Mouse (Mus musculus) limb, embryonic 14.5 days (tissue): ENCODE data around the gene Prss23. TPM values are rescaled to one million over a fixed set of nuclear protein-coding genes. Genes with fewer than 3 reads are reported as not detected.

ENCODE experiments used
- ATAC-seq: fragments of 200-750 bp; cut with Nextera tagmentation; 2 replicates; pipeline ENCODE4 v1.8.0; 2017; ENCODE audit warnings: low read depth, moderate number of reproducible peaks, moderate TSS enrichment; ENCODE audit not compliant: low FRiP score
- DNase-seq: peaks from one replicate; pipeline ENCODE4 v3.0.0-alpha.2; 2015; ENCODE audit warnings: low spot score
- H3K27ac ChIP-seq: fragments of 300-500 bp; sonication (generic); replicated peaks from 2 replicates; pipeline ENCODE4 v1.5.1; 2014; ENCODE audit warnings: low read depth, mild to moderate bottlenecking, low read length, moderate library complexity, mixed read lengths
- H3K27me3 ChIP-seq: fragments of 300-500 bp; sonication (generic); 2 replicates; pipeline ENCODE4 v1.6.1; 2014; ENCODE audit warnings: low read length, mixed read lengths; ENCODE audit not compliant: control insufficient read depth, insufficient read depth
- H3K36me3 ChIP-seq: fragments of 300-500 bp; sonication (generic); 2 replicates; pipeline ENCODE4 v1.6.1; 2014; ENCODE audit warnings: mild to moderate bottlenecking, low read length, moderate library complexity, mixed read lengths; ENCODE audit not compliant: control insufficient read depth, insufficient read depth
- H3K4me1 ChIP-seq: fragments of 300-500 bp; sonication (generic); 2 replicates; pipeline ENCODE4 v1.6.1; 2014; ENCODE audit warnings: antibody characterized with exemption, low read length, mixed read lengths; ENCODE audit not compliant: control insufficient read depth, insufficient read depth
- H3K4me2 ChIP-seq: fragments of 300-500 bp; sonication (generic); replicated peaks from 2 replicates; pipeline ENCODE4 v1.6.1; 2014; ENCODE audit warnings: low read depth, mild to moderate bottlenecking, low read length, moderate library complexity; ENCODE audit not compliant: severe bottlenecking
- H3K4me3 ChIP-seq: fragments of 300-500 bp; sonication (generic); replicated peaks from 2 replicates; pipeline ENCODE4 v1.5.1; 2014; ENCODE audit warnings: low read length
- H3K9ac ChIP-seq: fragments of 300-500 bp; sonication (generic); 2 replicates; pipeline ENCODE4 v1.6.1; 2014; ENCODE audit warnings: mild to moderate bottlenecking, low read depth, low read length, moderate library complexity; ENCODE audit not compliant: severe bottlenecking
- H3K9me3 ChIP-seq: fragments of 300-500 bp; sonication (generic); 2 replicates; pipeline ENCODE4 v1.6.1; 2016; ENCODE audit warnings: low read length; ENCODE audit not compliant: control insufficient read depth
- POLR2A ChIP-seq: fragments of 200-500 bp; IDR thresholded peaks from 2 replicates; pipeline ENCODE4 v1.8.0; 2012; ENCODE audit warnings: inconsistent platforms, mild to moderate bottlenecking, moderate library complexity, borderline replicate concordance; ENCODE audit not compliant: insufficient read depth, insufficient read length; ENCODE audit errors: extremely low read depth
- WGBS: fragments of 180-500 bp; shearing (Covaris S2); extraction: QIAGEN DNeasy Blood & Tissue Kit; methylation state at CpG from one replicate; pipeline ENCODE4 v1.1.7; 2014; 5-methylcytosine and 5-hydroxymethylcytosine counted together
- polyA plus RNA-seq, 2 experiments: library from polyadenylated mRNA; depleted of rRNA in 1 of 2; stranded (reverse) in 1 of 2; unstranded in 1 of 2; fragments of >200 nt; fragmentation: Nextera tagmentation in 1 of 2; extraction: Ambion mirVana in 1 of 2; gene quantifications; 2 replicates each; pipeline versions ENCODE4 v1.2.1 to v1.2.3; 2012 to 2014

Prss23 gene
- polyA plus RNA-seq, 2 experiments = 60.6 to 76.0 TPM

DNA sequence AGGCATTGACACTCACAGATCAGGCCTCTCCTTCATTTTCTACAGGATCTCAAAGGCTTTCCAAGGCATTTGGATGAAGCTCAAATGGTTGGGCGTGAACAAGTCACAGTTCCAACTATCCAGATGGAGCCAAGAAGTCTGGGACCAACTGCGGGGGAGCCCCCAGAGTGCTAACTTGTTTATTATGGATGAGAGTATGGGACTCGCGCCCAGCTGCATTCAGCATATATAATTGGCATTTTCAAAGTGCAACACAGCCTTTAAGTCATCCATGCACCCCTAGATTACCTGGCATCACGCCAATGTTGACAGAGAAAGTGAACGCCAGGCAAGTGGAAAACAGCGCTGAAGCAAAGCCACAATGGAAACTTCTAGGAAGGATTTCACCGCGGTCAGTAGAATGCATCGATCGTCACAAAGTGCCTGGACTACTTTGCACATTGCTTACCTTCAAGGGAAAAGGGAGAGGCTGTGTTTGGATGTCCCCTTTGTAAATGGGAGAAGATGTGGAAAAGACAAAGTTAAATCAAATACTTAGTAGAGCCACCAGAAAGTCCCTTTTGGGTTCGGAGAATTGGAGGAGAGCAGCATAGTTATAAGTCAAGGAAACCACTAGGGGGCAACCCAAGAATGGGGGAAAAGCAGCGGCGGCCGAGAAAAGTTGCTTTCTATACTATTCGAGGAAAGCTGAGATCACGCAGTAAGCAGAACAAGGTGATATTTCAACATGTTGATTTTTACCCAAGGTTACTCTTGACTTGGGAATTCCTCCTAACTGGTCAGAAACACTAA, 27.3 kb downstream of the Prss23 start:
- Histone ChIP-seq H3K9me3 (no peaks in the 10 kb centered on the region), H3K9ac (no peak overlapping the region), H3K27ac (no peak overlapping the region), H3K36me3 (no peaks in the 10 kb centered on the region), H3K4me1 (0 out of 2 replicates have a peak, but pooled peaks cover 10% of the 10 kb centered on the region), H3K27me3 (no peaks in the 10 kb centered on the region), H3K4me2 (peak overlapping the region; percentile 24), H3K4me3 (0 out of 2 replicates have a peak overlapping the region, but pooled peaks have one; percentile 7)
- no peak for TF ChIP-seq POLR2A
- ATAC-seq (peak; percentile 76), DNase-seq (peak; percentile 93)
- WGBS = 17% methylated on average over 17 of the region's 17 CpGs

DNA sequence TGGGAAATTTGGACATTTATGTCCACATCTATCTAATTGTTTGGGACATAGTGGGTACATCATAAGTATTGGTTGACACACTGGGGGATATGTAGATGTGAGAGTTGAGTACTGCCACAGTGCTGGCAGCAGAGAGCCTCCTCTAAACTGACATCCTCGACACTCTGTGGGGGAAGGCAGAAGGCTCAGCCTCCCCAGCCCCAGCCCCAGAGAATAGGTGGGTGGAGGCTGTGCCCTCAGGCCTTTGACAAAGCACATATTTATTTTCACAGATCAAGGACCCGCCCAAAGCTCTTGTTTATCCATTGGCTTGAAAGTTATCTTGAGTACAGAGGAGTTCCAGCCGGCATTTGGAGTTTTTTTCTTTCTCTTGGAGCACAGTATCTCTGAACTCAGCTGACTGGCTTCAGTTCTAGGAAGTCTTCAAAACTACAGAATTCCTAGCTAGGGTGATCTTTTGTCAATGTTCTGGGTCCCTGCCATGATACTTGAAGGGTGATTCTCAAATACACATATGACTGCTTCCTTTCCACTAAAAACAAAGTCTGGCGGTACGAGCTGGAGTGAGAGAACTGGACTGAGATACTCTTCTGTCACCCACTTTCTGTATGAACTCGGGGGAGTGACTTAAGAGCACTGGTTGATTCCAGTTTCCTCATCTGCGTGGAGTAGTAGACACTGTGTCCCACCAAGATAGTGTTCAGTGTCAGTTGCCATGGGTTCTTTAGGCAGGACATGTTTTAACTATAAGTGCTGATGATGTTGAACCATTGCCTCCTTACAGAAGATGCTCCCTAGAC, 43.0 kb downstream of the Prss23 start:
- Histone ChIP-seq H3K4me1 (peaks cover 9% of the 10 kb centered on the region), H3K36me3 (no peaks in the 10 kb centered on the region), H3K4me3 (no peak overlapping the region), H3K9ac (no peak overlapping the region), H3K4me2 (no peak overlapping the region), H3K27ac (no peak overlapping the region), H3K27me3 (no peaks in the 10 kb centered on the region), H3K9me3 (no peaks in the 10 kb centered on the region)
- no peak for DNase-seq
- ATAC-seq = no peak
- no peak for TF ChIP-seq POLR2A
- WGBS = 76% methylated on average over 7 of the region's 7 CpGs

DNA sequence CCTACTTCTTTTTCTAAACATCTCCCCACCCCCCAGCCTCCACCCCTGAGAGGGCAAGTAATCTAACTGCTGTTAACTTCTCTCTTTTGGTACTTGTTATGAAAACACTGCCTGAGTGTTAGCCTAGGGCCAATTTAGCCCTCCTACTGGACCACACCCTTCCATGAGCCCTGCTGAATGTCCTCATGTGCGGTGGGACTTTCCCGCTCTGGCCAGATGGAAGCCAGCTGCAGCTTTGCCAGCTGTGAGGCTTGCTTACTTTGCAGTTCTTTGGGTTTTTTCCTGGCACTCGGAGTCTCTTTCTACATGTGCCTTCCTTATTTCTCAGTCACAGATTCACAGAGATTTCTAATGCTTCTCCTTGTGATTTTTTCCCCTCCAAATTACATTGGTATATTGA, 45.3 kb downstream of the Prss23 start:
- no peak overlapping the region for H3K27ac ChIP-seq
- H3K27me3 ChIP-seq = no peaks in the 10 kb centered on the region
- no peaks in the 10 kb centered on the region for H3K9me3 ChIP-seq
- 10% methylated on average over 3 of the region's 3 CpGs for WGBS
- no peaks in the 10 kb centered on the region for H3K36me3 ChIP-seq
- peak; percentile 57; the same call in 1 of the 2 replicates for ATAC-seq
- no peak overlapping the region for H3K9ac ChIP-seq
- TF ChIP-seq POLR2A = no peak
- DNase-seq = peak; percentile 61
- no peak overlapping the region for H3K4me2 ChIP-seq
- no peak overlapping the region for H3K4me3 ChIP-seq
- H3K4me1 ChIP-seq = peaks cover 9% of the 10 kb centered on the region

DNA sequence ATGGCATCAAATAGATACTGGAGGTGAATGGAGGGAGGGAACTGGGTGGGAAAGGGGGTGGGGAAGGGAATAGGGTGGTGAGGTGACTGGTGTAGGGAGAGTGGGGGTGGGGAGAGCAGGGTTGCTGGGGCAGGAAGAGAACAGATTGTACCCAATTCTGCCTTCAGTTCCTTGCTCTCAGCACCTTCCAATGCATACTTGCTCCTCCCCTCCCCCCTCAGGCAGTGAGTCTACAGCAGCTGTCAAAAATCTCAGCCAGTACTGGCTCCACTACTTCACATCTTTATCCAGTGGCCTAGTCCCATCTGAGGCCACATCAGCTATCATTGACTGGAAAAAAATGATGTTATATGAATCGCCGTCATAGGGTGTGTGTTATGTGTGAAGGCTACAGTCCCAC, 48.5 kb downstream of the Prss23 start:
- H3K4me2 ChIP-seq = no peak overlapping the region
- H3K36me3 ChIP-seq = no peaks in the 10 kb centered on the region
- ATAC-seq (no peak), DNase-seq (no peak)
- no peak overlapping the region for H3K4me3 ChIP-seq
- peaks cover 9% of the 10 kb centered on the region for H3K4me1 ChIP-seq
- no peaks in the 10 kb centered on the region for H3K9me3 ChIP-seq
- H3K9ac ChIP-seq = no peak overlapping the region
- no peak overlapping the region for H3K27ac ChIP-seq
- TF ChIP-seq POLR2A = no peak
- WGBS = 87% methylated on average over 2 of the region's 2 CpGs
- no peaks in the 10 kb centered on the region for H3K27me3 ChIP-seq

DNA sequence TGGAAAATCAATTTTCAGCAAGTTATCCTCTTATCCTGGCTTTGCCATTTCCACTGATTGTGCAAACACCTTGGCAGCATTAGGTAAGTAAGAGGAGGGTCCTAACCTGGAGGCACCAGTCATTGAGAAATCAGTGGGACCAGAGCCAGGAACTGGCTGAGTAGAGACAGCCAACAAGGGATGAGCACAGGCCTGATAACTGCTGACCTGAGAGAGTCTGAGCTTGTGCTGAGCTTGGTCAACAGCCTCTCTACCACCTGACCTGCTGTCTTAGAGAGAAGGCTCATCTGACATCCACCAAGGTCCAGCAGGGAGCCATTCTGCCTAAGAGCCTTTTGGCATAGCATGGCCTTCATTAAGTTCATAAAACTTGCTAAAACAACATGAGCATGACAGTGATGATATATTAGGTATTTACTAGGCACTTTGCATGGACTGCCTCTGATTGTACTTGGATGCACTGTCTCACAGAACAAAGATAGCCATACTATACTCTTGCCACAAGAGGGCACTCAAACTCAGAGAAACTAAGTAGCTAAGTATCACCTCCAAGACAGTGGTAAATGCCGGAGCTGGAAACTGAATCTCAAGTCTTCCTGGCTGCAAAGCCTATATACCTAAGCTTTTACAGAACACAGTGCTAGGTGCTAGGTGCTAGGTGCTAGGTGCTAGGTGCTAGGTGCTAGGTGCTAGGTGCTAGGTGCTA, 49.5 kb downstream of the Prss23 start:
- Histone ChIP-seq H3K4me3 (no peak overlapping the region), H3K4me1 (peaks cover 8% of the 10 kb centered on the region), H3K27ac (no peak overlapping the region), H3K9me3 (no peaks in the 10 kb centered on the region), H3K9ac (no peak overlapping the region), H3K36me3 (no peaks in the 10 kb centered on the region), H3K27me3 (no peaks in the 10 kb centered on the region), H3K4me2 (no peak overlapping the region)
- WGBS = 5% methylated on average over 1 of the region's 1 CpGs
- peak; percentile 77 for DNase-seq
- no peak for TF ChIP-seq POLR2A
- ATAC-seq = peak; percentile 72
